Mouse (Mus musculus) right cerebral cortex, adult 18-20 months (tissue): ENCODE results near the gene Rhoa.
"Not testable (repeated sequence)": the region's sequence is repeated elsewhere in the genome, so short reads cannot be mapped to it uniquely, and the experiment has no call there.

Source experiments
- DNase-seq: peaks from one replicate; pipeline ENCODE4 v3.0.0; 2022; ENCODE audit warnings: mixed read lengths

The Rhoa gene

GRCm38 (mm10) chr9:108305629-108306520 lies at the start of gene Rhoa, which contains the start of gene Tcta:
Rhoa (plus strand) TSS chr9:108306129.
Tcta (minus strand) TSS chr9:108306160.
- DNase-seq = peak; percentile 100

- DNase-seq = no peak
Measured at GRCm38 (mm10) chr9:108260526-108260925, 45.4 kb upstream of the Rhoa start.

GRCm38 (mm10) chr9:108261865-108262264 lies 44.1 kb upstream of the Rhoa start:
- no peak for DNase-seq

GRCm38 (mm10) chr9:108262494-108263049 lies 43.4 kb upstream of the Rhoa start:
- DNase-seq = no peak

GRCm38 (mm10) chr9:108263131-108263681 lies 42.7 kb upstream of the Rhoa start:
- peak; percentile 50 for DNase-seq

GRCm38 (mm10) chr9:108263690-108264190 lies 42.2 kb upstream of the Rhoa start, which contains the start of gene Dag1:
Dag1 (minus strand) TSS chr9:108263958.
- peak; percentile 99 for DNase-seq

GRCm38 (mm10) chr9:108264191-108264921 lies 41.6 kb upstream of the Rhoa start:
- DNase-seq = no peak

- no peak for DNase-seq
Measured at GRCm38 (mm10) chr9:108266261-108266935, 39.5 kb upstream of the Rhoa start.

GRCm38 (mm10) chr9:108267691-108268090 lies 38.2 kb upstream of the Rhoa start:
- DNase-seq = no peak

GRCm38 (mm10) chr9:108268701-108269100 lies 37.2 kb upstream of the Rhoa start:
- not testable (repeated sequence) for DNase-seq

GRCm38 (mm10) chr9:108271941-108272340 lies 34.0 kb upstream of the Rhoa start:
- DNase-seq = no peak

- DNase-seq = no peak
Measured at GRCm38 (mm10) chr9:108272691-108273090, 33.2 kb upstream of the Rhoa start.

- DNase-seq = no peak
Measured at GRCm38 (mm10) chr9:108273485-108273884, 32.4 kb upstream of the Rhoa start.

- DNase-seq = no peak
Measured at GRCm38 (mm10) chr9:108274476-108275330, 31.2 kb upstream of the Rhoa start.

- DNase-seq = no peak
Measured at GRCm38 (mm10) chr9:108275331-108275659, 30.6 kb upstream of the Rhoa start.

GRCm38 (mm10) chr9:108278697-108279450 lies 27.1 kb upstream of the Rhoa start:
- DNase-seq = no peak

- DNase-seq = no peak
Measured at GRCm38 (mm10) chr9:108280071-108280828, 25.7 kb upstream of the Rhoa start.

GRCm38 (mm10) chr9:108284410-108284809 lies 21.5 kb upstream of the Rhoa start:
- peak; percentile 57 for DNase-seq

GRCm38 (mm10) chr9:108287526-108288238 lies 18.2 kb upstream of the Rhoa start:
- DNase-seq = not testable (repeated sequence)
